ENCODE assay signal across 17 mouse cellular contexts in genomic region chr2:114249440-114249839, GRCm38 (mm10). TPM values are rescaled to one million over a fixed set of nuclear protein-coding genes. Genes with fewer than 3 reads are reported as not detected.
DNase-seq lines count a peak whose midpoint lies in the region; ATAC-seq lines count a peak whose summit lies in the region.
"Had no signal": no experiment of that assay in that cellular context is flagged by ENCODE, and none has a peak within 500 bp of the region (broad histone marks: within the 10 kb centered on the region; RNA-seq: fewer than 3 reads in every experiment).

No protein-coding gene starts in this region.

- no peak overlapping the region for H3K27ac ChIP-seq in heart, embryonic 15.5 days
- H3K27ac ChIP-seq: gastrocnemius, adult 2 months; hindbrain, embryonic 15.5 days; midbrain, embryonic 12.5 days; neural tube, embryonic 13.5 days had no signal

- ATAC-seq in heart, embryonic 15.5 days (replicated peaks; ENCODE audit: insufficient number of reproducible peaks, insufficient read depth, low FRiP score, low read depth) = no peak

- no peaks in the 10 kb centered on the region for H3K36me3 ChIP-seq in heart, embryonic 15.5 days
- H3K36me3 ChIP-seq: hindbrain, embryonic 15.5 days; midbrain, embryonic 12.5 days; neural tube, embryonic 13.5 days had no signal

- no peak for DNase-seq in heart, adult 11 months
- peak; percentile 34 to 79 for DNase-seq in left cerebral cortex, postnatal 25 days (ENCODE audit: low spot score in 2 of 2)
- DNase-seq in left cerebral cortex, postnatal 4 days = no peak
- DNase-seq in frontal cortex, postnatal 14 days (ENCODE audit: low spot score in 2 of 2) = peak; percentile 34 to 35
- DNase-seq in layer of hippocampus, adult 9-11 months = peak; percentile 14
- DNase-seq in gastrocnemius, adult 18-20 months (ENCODE audit: low spot score) = no peak
- DNase-seq: cerebellum, adult 9-11 months; gastrocnemius, adult 2 months; heart, postnatal 14 days; kidney, adult 8-10 months; kidney, postnatal 4 days; lung, adult 2 months; thymus, postnatal 4 days had no signal

- no peak overlapping the region for H3K9ac ChIP-seq in heart, embryonic 15.5 days
- H3K9ac ChIP-seq: hindbrain, embryonic 15.5 days; midbrain, embryonic 12.5 days; neural tube, embryonic 13.5 days had no signal

- peak overlapping the region; percentile 34; the same call in 1 of the 2 replicates for H3K4me2 ChIP-seq in heart, embryonic 15.5 days
- H3K4me2 ChIP-seq: hindbrain, embryonic 15.5 days; midbrain, embryonic 12.5 days; neural tube, embryonic 13.5 days had no signal

- 17% methylated on average over 6 of the region's 6 CpGs for WGBS in heart, embryonic 15.5 days

- H3K27me3 ChIP-seq in heart, embryonic 15.5 days = no peaks in the 10 kb centered on the region
- H3K27me3 ChIP-seq: hindbrain, embryonic 15.5 days; midbrain, embryonic 12.5 days; neural tube, embryonic 13.5 days had no signal

- no peaks in the 10 kb centered on the region for H3K9me3 ChIP-seq in heart, embryonic 15.5 days (replicated peaks)
- H3K9me3 ChIP-seq: hindbrain, embryonic 15.5 days; midbrain, embryonic 12.5 days; neural tube, embryonic 13.5 days had no signal

- intact Hi-C loops in left cerebral cortex, postnatal 25 days (cut with DNase I) = no loop called here
- intact Hi-C loops in left cerebral cortex, postnatal 4 days (cut with DNase I) = no loop called here

- no peak overlapping the region for H3K4me3 ChIP-seq in heart, embryonic 15.5 days
- H3K4me3 ChIP-seq: gastrocnemius, adult 2 months; hindbrain, embryonic 15.5 days; midbrain, embryonic 12.5 days; neural tube, embryonic 13.5 days had no signal

- peaks cover 14% of the 10 kb centered on the region for H3K4me1 ChIP-seq in heart, embryonic 15.5 days (replicated peaks)
- H3K4me1 ChIP-seq: hindbrain, embryonic 15.5 days; midbrain, embryonic 12.5 days; neural tube, embryonic 13.5 days had no signal

RNA-seq across cellular contexts. Expression of gene Zfp770, which starts 48.2 kb away (rescaled TPM):
- polyA plus RNA-seq in heart, embryonic 15.5 days (2015; fragmentation: Nextera tagmentation; extraction: Ambion mirVana) = 3.0 and 3.4 TPM in 2 replicates
- 10 to 100 TPM; 26.5 to 27.8 TPM for total RNA-seq in left cerebral cortex, postnatal 25 days (2021)
- total RNA-seq in left cerebral cortex, postnatal 4 days (2021) = 10 to 100 TPM; 29.4 to 30.2 TPM
- total RNA-seq in gastrocnemius, adult 18-20 months (2021) = 10 to 100 TPM; 18.4 to 24.4 TPM

Comparison
In these comparisons a context has a peak if more than half of its experiments do, and no peak if none do; other contexts are left out.
1. DNase-seq: peak in left cerebral cortex, postnatal 25 days (2 of 2), frontal cortex, postnatal 14 days (2 of 2) and layer of hippocampus, adult 9-11 months (single experiment); none in heart, adult 11 months (single experiment), left cerebral cortex, postnatal 4 days (single experiment) and gastrocnemius, adult 18-20 months (single experiment).